Mouse (Mus musculus) c-Kit-negative CD71-positive TER-119-positive erythroid progenitor cells, embryonic 14.5 days (primary cell): ENCODE results near the gene Barx2.
"Not testable (repeated sequence)": the region's sequence is repeated elsewhere in the genome, so short reads cannot be mapped to it uniquely, and the experiment has no call there.

Source experiments
- DNase-seq: peaks from one replicate; pipeline ENCODE4 v3.0.0-alpha.2; 2013; ENCODE audit warnings: low read depth, low spot score

Barx2 gene

GRCm38 (mm10) chr9:31912921-31913738 is at the start of gene Barx2:
Gene Barx2 (minus strand): TSS chr9:31913462.
- no peak for DNase-seq

DNA sequence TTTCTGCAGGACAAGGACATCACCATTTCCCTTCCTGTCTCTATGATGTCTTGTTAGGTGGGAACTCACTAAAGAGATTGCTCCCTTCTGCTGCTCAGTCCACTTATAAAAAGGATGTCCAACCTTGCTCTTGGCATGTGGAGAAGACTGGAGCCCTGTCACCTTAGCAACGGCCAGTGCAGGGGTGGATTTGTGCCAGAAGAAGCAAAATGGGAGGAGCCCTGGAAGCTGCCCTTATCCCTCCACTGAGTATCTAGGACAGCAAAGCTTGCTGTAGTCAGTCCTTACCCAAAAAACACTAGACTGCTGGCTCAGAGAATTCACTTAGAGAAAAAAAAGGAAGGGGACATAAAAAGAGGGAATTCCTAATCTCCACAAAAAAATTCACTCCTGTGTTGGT is 49.0 kb upstream of the Barx2 start:
- no peak for DNase-seq

- DNase-seq: no peak
These were observed 47.2 kb upstream of the Barx2 start for GRCm38 (mm10) chr9:31960488-31960887.

DNA sequence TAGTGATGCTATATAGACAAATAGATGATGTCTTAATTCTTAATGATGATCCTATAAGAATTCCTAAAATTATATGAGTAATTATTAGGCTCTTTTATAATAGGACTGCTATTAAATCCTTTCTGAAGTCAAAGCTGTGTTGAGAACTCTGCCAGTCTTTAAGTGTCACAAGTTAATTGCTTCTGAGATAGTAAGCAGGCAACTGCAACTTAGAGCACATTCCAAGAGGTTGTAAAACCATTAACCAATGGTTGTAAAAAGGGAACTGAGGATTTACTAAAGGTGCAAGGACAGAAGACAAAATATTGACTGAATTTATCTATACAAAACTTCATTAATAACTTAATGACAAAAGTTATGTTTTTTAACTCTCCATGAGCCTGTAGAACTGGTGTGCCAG is 44.9 kb upstream of the Barx2 start:
- no peak for DNase-seq

GRCm38 (mm10) chr9:31950506-31950905 is 37.2 kb upstream of the Barx2 start:
- DNase-seq: no peak

DNA sequence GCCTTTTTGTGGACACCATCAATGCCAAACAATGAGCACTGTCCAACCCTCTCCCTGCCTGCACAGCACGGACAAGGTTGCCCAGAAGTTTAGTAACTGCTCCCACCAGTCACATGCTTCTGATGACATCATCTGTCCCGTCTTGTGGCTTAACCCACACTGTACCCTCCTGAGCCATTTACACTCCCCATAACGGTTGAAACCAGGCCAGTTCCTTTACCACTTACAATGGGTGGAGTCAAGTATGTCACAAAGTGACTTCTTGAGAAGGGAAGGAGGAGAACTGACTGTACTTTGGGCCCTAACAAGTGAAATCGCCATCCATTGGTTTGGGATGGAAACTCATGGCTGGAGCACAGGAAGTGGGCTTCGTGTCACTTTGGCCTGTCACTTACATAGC is 35.8 kb upstream of the Barx2 start:
- no peak for DNase-seq

DNA sequence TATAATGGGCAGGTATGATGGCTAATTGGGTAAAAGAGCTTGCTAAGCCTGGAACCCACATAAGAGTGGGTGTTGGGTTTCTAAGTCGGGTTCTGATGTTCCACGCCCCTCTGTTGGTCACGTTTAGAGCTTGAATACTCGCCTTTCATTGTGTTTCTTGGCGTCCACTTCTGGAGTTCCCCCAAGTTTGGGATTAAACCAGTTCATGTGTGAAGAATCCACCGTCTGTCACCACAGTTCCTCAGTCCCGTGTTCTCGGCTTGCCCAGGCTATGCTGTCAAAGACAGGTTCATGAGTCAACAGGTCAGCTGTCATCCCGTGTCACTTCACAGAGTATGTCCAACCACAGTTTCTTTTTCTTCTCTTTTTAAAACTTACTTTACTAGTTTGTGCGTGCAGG is 33.8 kb upstream of the Barx2 start:
- DNase-seq: no peak

GRCm38 (mm10) chr9:31942334-31942733 is 29.1 kb upstream of the Barx2 start:
- DNase-seq: no peak

DNA sequence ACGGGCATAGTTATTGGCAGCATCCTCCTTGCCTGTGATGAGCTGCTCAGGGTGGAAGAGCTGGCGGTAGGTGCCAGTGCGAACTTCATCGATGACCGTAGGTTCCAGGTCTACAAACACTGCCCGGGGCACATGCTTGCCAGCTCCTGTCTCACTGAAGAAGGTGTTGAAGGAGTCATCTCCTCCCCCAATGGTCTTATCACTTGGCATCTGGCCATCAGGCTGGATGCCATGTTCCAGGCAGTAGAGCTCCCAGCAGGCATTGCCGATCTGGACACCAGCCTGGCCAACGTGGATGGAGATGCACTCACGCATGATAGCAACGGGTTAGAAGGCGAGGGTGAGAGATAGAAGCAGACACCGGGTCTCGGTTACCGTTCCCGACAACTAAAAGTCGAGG is 23.2 kb upstream of the Barx2 start:
- DNase-seq: not testable (repeated sequence)

DNA sequence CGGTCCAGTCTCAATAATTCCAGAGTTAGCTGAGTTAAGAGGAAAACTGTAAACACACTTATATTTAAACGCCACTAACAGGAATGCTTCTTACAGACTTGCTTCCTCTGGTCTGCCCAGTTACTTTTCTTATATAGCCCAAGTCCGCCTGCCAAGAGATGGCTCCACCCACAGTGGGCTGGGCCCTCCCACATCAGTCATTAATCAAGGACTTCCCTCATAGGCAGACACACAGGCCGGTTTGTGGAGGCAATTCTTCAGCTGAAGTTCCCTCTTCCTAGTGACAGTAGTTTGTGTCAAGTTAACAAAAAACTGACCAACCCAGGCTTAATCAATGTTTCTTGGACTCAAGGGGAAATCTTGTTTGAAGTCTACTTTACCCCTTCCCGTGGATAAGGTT is 18.4 kb upstream of the Barx2 start:
- DNase-seq: no peak

DNA sequence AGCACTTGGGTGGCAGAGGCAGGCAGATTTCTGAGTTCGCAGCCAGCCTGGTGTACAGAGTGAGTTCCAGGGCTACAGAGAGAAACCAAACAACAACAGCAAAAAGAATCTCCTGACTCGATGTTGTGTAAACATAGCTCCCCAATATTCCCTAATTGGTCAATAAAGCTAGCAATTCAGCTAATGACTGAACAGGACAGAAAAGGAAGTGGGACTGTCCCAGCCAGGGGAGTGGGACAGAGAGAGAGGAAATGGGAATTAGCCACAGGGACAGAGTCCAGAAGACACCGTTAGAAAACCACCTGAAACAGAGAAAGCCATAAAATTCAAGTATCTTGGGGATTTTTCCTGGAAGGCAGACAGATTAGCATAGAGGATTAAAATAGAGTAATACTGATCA is 18.0 kb upstream of the Barx2 start:
- no peak for DNase-seq

- DNase-seq: no peak
These were observed 13.5 kb upstream of the Barx2 start for GRCm38 (mm10) chr9:31926766-31927165.

GRCm38 (mm10) chr9:31925830-31926624 is 12.8 kb upstream of the Barx2 start:
- DNase-seq: no peak

DNA sequence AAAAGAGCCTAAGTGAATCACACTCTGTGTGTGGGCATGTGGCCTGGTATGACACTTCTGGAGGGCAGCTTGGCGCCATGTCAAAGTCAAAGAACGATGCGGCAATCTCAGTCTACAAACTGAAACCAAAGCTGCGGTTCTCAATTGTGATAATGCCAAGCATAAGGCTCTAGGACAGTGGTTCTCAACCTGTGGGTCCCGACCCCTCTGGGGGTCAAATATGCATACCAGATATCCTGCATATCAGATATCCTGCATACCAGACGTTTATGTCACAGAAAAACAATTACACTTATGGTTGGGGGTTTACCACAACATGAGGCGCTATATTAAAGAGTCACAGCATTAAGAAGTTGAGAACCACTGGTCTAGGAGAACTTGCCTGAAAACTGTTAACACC is 10.3 kb upstream of the Barx2 start:
- DNase-seq: no peak

DNA sequence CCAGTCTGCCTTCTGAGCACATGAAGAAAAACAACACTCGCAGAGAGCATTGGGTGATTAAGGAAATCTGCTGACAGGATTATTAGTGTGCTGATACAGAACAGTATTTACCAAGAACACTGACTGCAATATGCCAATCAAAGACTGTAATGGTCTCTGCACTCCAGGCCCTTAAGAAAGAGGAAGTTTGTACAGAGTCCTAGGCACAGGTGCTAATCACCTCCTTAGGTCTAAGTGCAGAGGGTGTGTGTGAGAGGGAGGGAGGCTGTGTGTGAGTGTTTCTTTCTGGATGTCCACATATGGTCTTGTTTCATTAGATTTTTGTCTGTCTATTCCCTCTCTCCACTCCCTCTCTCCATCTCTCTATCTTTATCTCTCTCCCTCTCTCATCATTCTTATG is 6.5 kb upstream of the Barx2 start:
- DNase-seq: no peak

DNA sequence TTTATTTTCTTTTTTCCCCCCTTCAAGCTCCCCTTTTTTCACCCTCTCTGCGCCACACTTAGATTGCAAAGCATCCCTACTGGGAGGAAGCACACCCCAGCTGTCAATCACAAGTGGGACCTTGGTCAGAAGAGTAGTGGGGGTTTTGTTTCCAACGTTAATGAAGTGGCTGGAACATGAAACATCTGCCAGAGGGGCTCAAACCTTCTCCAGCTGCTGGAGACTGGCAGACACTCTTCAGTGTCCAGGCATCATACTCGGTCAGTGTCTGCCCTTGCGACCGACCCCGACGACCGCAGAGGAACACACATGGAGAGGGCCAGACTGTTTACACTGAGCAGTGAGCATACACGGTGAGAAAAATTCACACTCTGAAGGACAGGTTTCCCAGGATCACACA is 3.2 kb upstream of the Barx2 start:
- DNase-seq: no peak

DNA sequence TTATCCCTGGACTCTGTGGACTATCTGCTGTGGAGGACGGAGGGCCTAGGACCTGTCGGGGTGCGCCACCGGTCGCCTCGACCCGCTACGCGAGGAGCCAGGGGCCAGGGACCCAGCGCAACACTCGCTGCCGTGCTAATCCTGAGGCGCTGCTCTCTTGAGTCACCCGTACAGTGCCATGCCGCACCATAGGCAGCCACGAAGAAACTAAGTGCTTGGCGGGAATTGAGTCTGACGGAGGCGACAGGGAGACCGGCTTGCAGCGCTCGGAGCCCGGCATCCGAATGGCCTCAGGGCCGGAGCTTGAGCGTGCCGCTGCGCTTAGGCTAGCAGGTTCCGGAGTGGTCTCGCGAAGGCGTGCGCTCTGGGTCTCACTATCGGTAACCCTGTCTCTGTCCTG is 1.6 kb upstream of the Barx2 start:
- no peak for DNase-seq

DNA sequence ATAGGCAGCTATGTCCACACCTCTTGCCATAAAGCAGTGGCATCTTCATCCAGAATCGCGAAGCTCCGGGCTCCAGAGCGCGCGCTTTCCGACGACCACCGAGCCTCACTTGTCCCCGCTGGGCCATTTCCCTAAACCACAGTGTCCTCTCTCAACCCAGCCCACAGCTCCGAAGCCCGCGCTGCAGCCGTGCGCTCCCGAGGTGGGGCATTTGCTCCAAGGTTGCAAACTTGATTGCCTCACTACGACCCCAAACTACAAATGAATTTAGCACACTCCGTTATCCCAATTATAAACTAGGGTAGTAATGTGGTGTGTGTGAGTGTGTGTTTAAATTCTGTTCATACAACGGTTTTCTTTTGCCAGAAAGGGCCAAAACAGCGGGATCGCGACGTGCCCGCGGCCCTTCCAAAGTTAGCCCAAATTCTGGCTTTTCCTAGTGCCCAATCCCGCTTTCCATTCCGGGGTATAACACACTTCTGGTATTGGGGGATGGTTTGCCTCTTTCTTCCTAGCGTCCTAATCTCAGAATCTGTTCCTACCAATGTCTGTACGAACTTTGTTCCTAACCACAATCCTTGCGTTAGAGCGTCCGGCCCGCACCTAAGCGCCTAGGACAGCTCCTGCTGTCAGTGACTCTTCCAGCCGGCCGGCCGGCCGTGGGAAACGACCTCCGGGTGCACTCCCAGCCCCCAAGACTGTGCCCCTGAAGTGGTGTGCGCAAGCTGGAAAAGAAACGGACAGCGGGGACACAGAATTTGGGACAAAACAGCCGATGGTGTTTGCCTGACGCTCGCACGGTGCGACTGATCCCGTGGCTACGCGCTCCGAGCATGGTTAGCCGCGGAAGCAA is 703 bp upstream of the Barx2 start:
- DNase-seq: no peak

DNA sequence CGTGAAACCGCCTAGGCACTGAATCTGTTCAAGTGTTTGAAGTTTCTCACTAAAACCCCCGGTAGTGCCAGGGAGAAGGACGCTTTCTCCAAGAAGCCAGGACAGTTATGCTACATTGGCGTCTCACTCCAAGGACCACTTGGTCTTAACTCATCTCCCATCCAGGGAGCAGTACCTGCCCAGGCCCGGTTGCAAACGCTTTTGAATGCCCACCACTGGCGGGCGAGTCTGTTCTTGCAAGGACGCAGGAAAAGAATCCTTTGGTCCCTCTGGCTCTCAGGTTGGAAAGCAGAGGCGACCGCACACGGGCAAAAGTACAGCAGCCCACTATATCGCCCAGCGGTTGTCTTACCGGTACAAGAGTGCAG is 725 bp downstream of the Barx2 start:
- DNase-seq: no peak

DNA sequence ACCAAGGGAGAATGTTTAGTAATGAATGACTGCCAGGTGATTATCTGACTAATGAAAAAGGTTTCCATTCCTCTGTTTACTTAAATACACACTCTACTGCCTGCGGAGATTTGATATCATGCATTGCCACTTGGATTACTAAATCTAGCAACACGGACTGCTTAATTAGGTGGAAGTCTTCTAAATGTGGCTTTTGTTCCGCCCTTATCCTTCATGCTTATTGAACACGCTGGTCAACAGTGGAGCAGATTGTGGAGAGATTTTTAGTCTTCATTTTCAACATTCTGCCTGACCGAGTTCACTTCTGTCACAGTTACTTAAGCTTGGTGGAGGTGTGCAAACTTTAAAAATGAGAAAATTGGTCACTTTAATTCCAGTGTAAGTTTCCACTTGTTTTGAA is 3.0 kb downstream of the Barx2 start:
- DNase-seq: no peak

DNA sequence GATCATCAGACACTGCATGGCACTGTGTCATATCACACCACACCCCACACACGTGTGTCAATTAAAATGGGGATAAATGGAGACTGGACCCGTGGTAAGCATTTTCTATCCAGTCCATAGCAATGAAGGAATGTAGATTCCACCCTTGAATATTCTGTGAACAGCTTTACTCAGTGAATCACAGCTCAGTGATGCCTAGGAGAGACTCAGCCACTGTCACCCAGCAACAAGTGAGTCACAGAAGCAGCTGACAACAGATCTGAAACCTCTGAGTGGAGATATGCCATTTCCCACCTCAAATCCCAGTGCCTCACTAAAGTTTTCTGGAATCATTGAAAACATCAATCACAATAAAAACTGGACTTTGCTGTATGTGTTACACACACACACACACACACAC is 11.5 kb downstream of the Barx2 start:
- DNase-seq: no peak

DNA sequence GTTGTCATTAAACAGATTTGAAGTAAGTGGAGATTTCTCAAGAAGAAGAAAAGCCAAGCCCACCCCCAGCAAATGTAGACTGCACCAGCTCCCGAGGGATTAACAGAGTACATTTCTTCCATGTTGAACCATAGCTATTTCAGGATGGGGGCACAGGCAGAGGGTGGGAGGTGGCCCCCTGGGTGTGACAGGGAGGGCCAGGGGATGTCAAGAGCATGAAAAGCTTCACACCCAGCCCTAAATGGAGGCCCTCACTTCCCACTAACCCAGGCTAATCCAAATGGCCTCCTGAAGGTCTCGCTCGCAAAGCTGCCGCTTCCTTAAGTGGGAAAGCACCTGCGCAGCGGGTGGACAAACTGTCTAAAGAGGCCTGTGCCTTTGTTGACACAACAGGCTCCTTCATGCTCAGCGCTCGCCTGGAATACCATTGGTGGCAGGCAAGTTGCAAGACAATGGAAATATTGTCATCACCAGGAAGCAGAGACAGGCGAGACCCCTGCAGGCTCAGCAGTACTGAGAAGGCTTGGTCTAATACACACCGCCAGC is 18.4 kb downstream of the Barx2 start:
- DNase-seq: no peak
